Mouse (Mus musculus): Measurements from ENCODE around the gene Epb41l2.

Gene Epb41l2

GRCm38 (mm10) chr10:25499323-25500071 lies 139.9 kb downstream of the Epb41l2 start:
- no peak for DNase-seq (ENCODE audit: low spot score)

DNA sequence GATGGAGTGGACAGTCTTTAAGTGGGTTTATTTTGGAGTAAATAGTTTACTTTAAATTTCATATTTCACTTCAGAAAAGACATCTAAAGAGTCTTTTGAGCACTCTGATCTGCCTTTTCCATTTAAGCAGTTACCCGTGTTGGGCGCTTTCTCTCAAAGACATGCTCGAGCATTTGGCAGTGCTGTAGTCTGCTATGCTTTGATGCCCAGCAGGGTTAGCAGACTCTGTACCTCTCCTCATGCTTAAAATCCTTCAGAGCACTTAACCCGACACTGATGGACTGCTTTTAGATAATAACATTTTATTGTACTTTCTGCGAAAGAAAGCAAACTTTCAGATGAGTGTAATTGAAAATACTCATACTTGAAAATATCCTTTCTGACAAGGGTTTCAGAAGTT lies 143.7 kb downstream of the Epb41l2 start:
- no peak for DNase-seq (ENCODE audit: low spot score)

- DNase-seq (ENCODE audit: low spot score): no peak
These were observed 154.2 kb downstream of the Epb41l2 start for GRCm38 (mm10) chr10:25513821-25514220.

- no peak for DNase-seq (ENCODE audit: low spot score)
These were observed 160.4 kb downstream of the Epb41l2 start for GRCm38 (mm10) chr10:25519954-25520353.

DNA sequence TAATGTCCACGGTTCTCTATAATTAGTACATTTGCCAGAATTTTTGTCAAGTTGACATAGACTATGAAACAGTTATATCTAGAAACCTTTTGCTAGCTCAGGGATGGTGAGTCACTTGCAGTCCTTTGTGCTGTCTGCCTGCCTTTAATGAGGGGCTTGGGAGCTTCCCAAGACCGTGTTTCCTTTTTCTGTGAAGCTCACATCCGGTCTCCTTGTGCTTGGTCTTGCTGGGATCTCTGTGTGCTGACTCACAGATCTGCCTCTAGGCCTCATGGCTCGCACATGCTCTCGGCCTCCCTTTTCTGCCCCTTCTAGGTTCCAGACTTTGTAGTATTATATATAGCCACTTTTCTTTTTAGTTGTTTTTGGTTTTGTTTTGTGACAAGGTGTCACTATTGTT lies 160.8 kb downstream of the Epb41l2 start:
- DNase-seq (ENCODE audit: low spot score): no peak

- no peak for DNase-seq (ENCODE audit: low spot score)
These were observed 164.1 kb downstream of the Epb41l2 start for GRCm38 (mm10) chr10:25523727-25524126.

- no peak for DNase-seq (ENCODE audit: low spot score)
These were observed 166.6 kb downstream of the Epb41l2 start for GRCm38 (mm10) chr10:25526156-25526555.

DNA sequence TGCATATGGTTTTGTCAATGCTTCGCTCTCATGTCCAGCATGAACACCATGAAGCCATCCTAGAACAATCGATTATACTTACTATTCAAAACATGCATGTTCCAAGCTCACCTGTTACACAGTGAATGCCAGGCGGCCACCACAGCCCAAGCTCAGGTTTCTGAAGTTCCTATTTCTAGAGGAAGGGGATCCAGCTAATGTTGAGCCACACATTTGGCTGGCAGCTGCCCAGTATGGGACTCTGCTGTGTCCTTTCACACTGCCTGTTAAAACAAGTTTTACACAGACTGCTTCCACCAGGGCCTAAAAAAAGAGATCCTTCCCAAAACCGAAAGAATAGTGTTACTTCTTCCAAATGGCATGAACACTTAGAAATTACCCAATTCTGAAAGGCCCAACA lies 167.0 kb downstream of the Epb41l2 start:
- no peak for DNase-seq (ENCODE audit: low spot score)

- DNase-seq (ENCODE audit: low spot score): no peak
These were observed 167.5 kb downstream of the Epb41l2 start for GRCm38 (mm10) chr10:25527126-25527525.

DNA sequence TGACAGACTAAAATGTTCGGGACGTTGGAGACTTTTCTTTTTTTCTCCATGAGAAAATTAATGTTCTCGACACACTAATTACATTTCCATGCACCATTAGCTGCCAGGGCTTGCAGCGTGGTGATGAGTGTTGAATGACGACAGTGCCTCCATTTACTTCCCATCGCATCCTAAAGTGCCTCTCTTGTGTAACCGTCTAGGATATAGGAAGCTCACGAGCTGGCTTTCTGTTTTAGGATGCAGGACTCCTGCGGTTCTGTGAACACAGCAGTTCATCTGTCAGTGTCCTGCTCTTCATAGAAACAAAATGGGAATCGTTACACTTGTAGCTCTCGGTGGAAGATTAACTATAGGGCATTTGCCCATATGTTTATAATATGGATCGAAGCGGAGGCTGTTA lies 171.7 kb downstream of the Epb41l2 start:
- DNase-seq (ENCODE audit: low spot score): no peak

- DNase-seq (ENCODE audit: low spot score): no peak
These were observed 173.5 kb downstream of the Epb41l2 start for GRCm38 (mm10) chr10:25533105-25533504.

DNA sequence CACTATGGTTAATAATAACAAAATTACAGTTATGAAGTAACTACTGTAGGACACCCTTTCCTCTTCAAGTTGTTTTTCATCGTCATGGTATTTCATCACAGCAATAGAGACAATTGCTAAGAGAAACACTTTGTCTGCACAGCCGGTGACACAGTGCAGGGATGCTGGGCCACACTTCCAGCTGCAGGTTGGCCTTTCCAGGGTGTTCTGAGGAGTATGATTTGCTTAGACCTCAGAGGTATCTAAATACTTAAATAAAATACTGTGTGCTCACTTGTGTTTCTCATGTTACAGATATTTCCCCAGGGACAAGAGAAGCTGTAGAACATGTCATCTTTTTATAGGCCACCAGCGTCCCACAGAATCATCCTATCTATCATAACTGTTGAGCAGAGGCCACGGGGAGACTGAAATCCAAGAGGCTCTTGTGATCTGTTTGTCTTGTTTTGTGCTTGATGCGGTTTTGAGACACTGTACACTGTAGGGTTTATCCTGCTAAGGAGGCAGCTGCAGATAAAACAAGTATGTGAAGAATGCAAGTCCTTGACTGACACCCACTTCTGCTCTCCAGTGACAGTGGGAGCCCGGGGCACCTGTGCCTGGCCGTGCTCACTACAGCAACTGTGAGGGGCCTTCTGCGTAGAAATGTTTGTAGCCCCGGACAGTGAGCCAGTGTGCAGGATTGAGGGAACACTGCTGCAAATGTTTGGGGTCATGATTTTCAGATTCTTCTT lies 174.1 kb downstream of the Epb41l2 start:
- peak; percentile 6 for DNase-seq (ENCODE audit: low spot score)

DNA sequence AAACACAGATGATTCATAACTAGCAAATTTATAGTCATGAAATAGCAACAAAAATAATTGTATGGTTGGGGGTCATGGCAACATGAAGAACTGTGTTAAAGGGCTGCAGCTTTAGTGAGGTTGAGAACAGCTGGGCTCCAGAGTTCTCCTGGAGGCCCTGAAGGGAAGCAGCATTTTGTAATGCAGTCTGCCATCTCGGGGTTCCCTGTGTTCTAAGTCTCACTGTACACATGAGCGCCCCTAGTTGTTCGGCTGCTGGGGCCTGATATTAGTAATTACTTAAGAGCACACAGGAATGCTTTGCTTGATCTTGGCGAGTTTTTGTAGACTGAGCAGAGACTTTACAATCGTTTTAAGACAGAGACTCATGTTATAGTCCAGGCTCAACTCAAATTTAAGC lies 174.9 kb downstream of the Epb41l2 start:
- no peak for DNase-seq (ENCODE audit: low spot score)

GRCm38 (mm10) chr10:25535891-25536331 lies 176.3 kb downstream of the Epb41l2 start, which contains the start of gene Smlr1:
Smlr1 (minus strand) TSS chr10:25536267.
- no peak for DNase-seq (ENCODE audit: low spot score)

DNA sequence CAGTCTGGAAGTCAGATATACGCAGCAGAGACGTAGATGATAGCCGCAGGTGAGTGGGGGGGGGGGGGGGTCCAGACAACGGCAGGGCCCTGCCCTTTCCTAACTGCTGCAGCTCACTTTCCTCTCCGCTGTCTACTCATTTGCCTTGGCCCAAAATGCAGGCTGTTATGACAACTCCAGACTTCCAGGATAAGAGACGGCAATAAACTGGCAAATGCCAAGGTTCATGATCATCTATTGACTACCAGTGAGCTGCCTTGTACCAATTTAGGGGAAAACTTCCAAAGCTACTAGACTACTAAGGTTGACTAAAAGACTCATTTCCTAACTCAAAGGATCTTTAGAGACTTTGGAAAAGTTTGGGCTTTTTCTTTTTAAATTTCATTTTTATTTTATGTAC lies 177.0 kb downstream of the Epb41l2 start:
- DNase-seq (ENCODE audit: low spot score): no peak

- DNase-seq (ENCODE audit: low spot score): no peak
These were observed 179.1 kb downstream of the Epb41l2 start for GRCm38 (mm10) chr10:25538738-25539137.

DNA sequence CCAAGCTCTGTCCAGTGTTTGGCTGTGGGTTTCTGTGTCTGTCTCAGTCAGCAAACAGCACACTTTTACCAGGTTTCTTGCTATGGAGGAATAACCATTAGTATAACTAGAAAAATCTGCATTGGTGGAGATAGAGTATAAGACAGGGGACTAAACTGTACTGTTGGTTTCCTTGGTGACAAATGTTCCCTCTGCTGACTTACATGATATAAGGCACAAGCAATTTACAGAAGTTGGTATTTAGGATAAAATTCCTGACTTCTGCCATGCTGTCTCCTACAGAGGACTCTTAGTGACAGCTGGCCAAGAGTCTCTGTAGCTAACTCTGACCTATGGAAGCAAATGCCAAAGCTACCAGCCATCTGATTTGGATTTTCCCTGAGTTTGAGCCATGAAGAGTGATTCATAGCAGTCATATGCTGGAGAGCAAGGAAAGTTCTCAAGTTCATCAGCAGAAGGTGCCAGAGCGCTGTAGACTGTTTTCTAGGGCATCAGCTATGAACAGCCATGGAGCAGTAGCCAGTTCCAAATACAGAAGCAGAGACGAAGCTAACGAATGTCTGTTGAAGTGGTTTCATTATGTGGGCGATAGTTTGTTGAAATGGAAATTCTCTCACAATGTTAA lies 179.7 kb downstream of the Epb41l2 start:
- no peak for DNase-seq (ENCODE audit: low spot score)

- no peak for DNase-seq (ENCODE audit: low spot score)
These were observed 180.2 kb downstream of the Epb41l2 start for GRCm38 (mm10) chr10:25539771-25540168.

GRCm38 (mm10) chr10:25541097-25541496 lies 181.5 kb downstream of the Epb41l2 start:
- no peak for DNase-seq (ENCODE audit: low spot score)

- no peak for DNase-seq (ENCODE audit: low spot score)
These were observed 193.3 kb downstream of the Epb41l2 start for GRCm38 (mm10) chr10:25552936-25553335.

- DNase-seq (ENCODE audit: low spot score): no peak
These were observed 212.0 kb downstream of the Epb41l2 start for GRCm38 (mm10) chr10:25571319-25572240.

All from ovary, adult 18-20 months (tissue).